Mouse (Mus musculus) lung, adult 2 months (tissue): ENCODE data around the gene Sar1a.

Experiments
- CTCF ChIP-seq: fragments of 200-500 bp; IDR thresholded peaks from 2 replicates; pipeline ENCODE4 v1.5.1; 2011; ENCODE audit warnings: mild to moderate bottlenecking, low read length, control low read depth; ENCODE audit not compliant: insufficient read depth
- POLR2A ChIP-seq: fragments of 200-500 bp; IDR thresholded peaks from 2 replicates; pipeline ENCODE4 v1.6.1; 2011; ENCODE audit warnings: low read depth, mild to moderate bottlenecking, control low read depth, low read length, borderline replicate concordance; ENCODE audit errors: extremely low read depth

DNA sequence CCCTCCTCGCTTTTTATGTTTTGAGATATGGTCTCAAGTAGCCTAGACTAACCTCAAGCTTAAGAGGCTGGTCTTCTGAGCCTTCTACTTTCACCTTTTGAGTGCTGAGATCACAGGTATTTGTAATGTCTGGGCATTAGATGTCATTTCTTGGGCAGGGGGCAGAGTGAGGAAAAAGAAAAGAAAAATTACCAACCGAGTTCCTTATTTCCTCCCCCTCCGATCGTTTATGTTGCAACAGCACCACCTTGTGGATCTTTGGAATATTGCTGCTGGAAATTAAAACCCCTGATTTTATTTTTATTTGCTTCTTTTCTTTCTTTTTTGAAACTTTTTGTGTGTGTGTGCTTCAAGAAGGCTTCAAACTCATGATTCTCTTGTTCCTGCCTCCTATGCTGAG, 22.1 kb upstream of the Sar1a start:
- 0 out of 2 replicates have a peak, but pooled peaks have one; percentile 8 for TF ChIP-seq CTCF
- no peak for TF ChIP-seq POLR2A
